Mouse (Mus musculus): ENCODE measurements around the gene Wwc1.

DNA sequence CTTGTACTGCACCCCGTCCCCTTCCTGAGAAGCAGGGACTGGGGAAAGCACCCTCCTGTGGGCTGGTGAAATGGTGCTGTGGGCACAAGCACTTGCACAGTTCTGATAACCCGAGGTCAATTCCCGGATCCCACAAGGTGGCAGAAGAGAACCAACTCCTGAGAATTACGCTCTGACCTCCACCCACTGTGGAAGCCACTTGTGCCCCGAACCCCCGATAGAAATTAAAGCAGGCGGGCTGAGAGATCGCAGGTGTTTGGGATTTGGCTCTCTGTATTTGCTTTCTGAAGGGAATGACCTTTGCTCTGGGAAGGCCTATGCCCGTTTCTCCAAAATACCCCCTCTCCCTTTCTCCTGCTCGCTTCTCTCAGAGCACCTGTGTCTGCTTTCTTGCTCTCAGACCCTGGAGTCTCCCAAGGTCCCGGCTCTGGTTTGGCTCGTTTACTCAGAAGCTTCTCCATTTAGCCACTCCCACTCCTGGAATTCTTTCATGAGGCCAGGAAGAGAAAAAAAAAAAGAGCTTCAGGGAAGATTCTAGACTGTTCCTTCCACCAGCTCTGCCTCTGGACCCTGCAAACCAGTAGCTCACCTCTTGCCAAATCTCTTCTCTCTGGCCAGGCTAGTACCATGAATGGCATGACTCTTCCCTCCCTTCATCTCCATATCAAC is 58.0 kb downstream of the Wwc1 start:
- no peak; the same call in 1 of the 2 replicates for TF ChIP-seq CTCF (IDR thresholded peaks at IDR 0.05; ENCODE audit: borderline replicate concordance, insufficient read depth, low read depth, low read length)
- no peak for TF ChIP-seq POLR2A (IDR thresholded peaks at IDR 0.05; ENCODE audit: borderline replicate concordance, insufficient read depth, low read length)

Measured in cerebellum, adult 2 months (tissue).